Mouse (Mus musculus): ENCODE results near the gene Pald1.
A peak's percentile ranks its signal among the peaks of the same experiment; 100 is the strongest.

The Pald1 gene

GRCm38 (mm10) chr10:61370273-61370979 lies 12.9 kb downstream of the Pald1 start:
- DNase-seq (ENCODE audit: low spot score in 2 of 2) = no peak

GRCm38 (mm10) chr10:61369755-61370154 lies 13.6 kb downstream of the Pald1 start:
- DNase-seq (ENCODE audit: low spot score in 2 of 2) = no peak

GRCm38 (mm10) chr10:61365902-61366301 lies 17.4 kb downstream of the Pald1 start:
- no peak for DNase-seq (ENCODE audit: low spot score in 2 of 2)

GRCm38 (mm10) chr10:61364431-61364830 lies 18.9 kb downstream of the Pald1 start:
- no peak for DNase-seq (ENCODE audit: low spot score in 2 of 2)

GRCm38 (mm10) chr10:61362992-61363391 lies 20.3 kb downstream of the Pald1 start:
- no peak for DNase-seq (ENCODE audit: low spot score in 2 of 2)

- no peak for DNase-seq (ENCODE audit: low spot score in 2 of 2)
Observed at GRCm38 (mm10) chr10:61362483-61362882, 20.8 kb downstream of the Pald1 start.

- DNase-seq (ENCODE audit: low spot score in 2 of 2) = no peak
Observed at GRCm38 (mm10) chr10:61360667-61361066, 22.7 kb downstream of the Pald1 start.

- DNase-seq (ENCODE audit: low spot score in 2 of 2) = no peak
Observed at GRCm38 (mm10) chr10:61359411-61359810, 23.9 kb downstream of the Pald1 start.

GRCm38 (mm10) chr10:61357658-61358057 lies 25.7 kb downstream of the Pald1 start:
- no peak for DNase-seq (ENCODE audit: low spot score in 2 of 2)

- DNase-seq (ENCODE audit: low spot score in 2 of 2) = no peak
Observed at GRCm38 (mm10) chr10:61356568-61356967, 26.8 kb downstream of the Pald1 start.

GRCm38 (mm10) chr10:61356095-61356494 lies 27.2 kb downstream of the Pald1 start:
- no peak for DNase-seq (ENCODE audit: low spot score in 2 of 2)

- DNase-seq (ENCODE audit: low spot score in 2 of 2) = no peak
Observed at GRCm38 (mm10) chr10:61355611-61356010, 27.7 kb downstream of the Pald1 start.

- DNase-seq (ENCODE audit: low spot score in 2 of 2) = no peak
Observed at GRCm38 (mm10) chr10:61351216-61351615, 32.1 kb downstream of the Pald1 start.

GRCm38 (mm10) chr10:61346374-61346773 lies 37.0 kb downstream of the Pald1 start:
- no peak for DNase-seq (ENCODE audit: low spot score in 2 of 2)

GRCm38 (mm10) chr10:61345179-61345578 lies 38.2 kb downstream of the Pald1 start:
- DNase-seq (ENCODE audit: low spot score in 2 of 2) = no peak

GRCm38 (mm10) chr10:61343950-61344349 lies 39.4 kb downstream of the Pald1 start:
- DNase-seq (ENCODE audit: low spot score in 2 of 2) = peak in 1 of 2 experiments; percentile 43

GRCm38 (mm10) chr10:61342750-61343149 lies 40.6 kb downstream of the Pald1 start:
- DNase-seq (ENCODE audit: low spot score in 2 of 2) = no peak

GRCm38 (mm10) chr10:61341557-61341956 lies 41.8 kb downstream of the Pald1 start:
- DNase-seq (ENCODE audit: low spot score in 2 of 2) = peak; percentile 30 to 71

GRCm38 (mm10) chr10:61341045-61341444 lies 42.3 kb downstream of the Pald1 start:
- DNase-seq (ENCODE audit: low spot score in 2 of 2) = peak in 1 of 2 experiments; percentile 31

GRCm38 (mm10) chr10:61340247-61340646 lies 43.1 kb downstream of the Pald1 start:
- no peak for DNase-seq (ENCODE audit: low spot score in 2 of 2)

GRCm38 (mm10) chr10:61339216-61339615 lies 44.1 kb downstream of the Pald1 start:
- DNase-seq (ENCODE audit: low spot score in 2 of 2) = no peak

GRCm38 (mm10) chr10:61337665-61338064 lies 45.7 kb downstream of the Pald1 start:
- DNase-seq (ENCODE audit: low spot score in 2 of 2) = no peak

- DNase-seq (ENCODE audit: low spot score in 2 of 2) = no peak
Observed at GRCm38 (mm10) chr10:61336592-61336991, 46.7 kb downstream of the Pald1 start.

GRCm38 (mm10) chr10:61336137-61336536 lies 47.2 kb downstream of the Pald1 start:
- peak in 1 of 2 experiments; percentile 77 for DNase-seq (ENCODE audit: low spot score in 2 of 2)
